Mouse (Mus musculus): ENCODE measurements around the gene Nkx6-2. TPM values are rescaled to one million over a fixed set of nuclear protein-coding genes. Genes with fewer than 3 reads are reported as not detected.

The Nkx6-2 gene
- 11.3 and 14.9 TPM in 2 replicates for polyA plus RNA-seq (2015; fragmentation: Nextera tagmentation; extraction: Ambion mirVana)

DNA sequence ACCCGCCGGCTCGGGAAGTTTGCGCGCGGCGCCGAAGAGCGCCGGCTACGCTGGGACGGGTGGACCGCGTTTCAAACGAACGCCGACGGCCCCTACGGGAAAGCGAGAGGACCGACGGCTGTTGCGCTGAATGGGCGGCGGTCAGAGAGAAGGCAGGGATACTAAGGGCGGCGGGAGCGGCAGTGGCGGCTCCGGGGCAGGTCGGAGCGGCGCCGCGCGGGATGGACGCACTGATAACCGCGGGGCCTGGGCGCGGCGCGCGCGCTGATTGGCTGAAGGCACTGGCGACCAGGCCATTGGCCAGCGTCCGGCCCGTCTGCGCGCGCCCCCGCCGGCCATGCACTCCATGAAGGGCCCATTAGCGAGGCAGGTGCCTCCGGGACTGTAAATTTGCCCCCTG lies at the start of gene Nkx6-2:
Gene Nkx6-2, minus strand, starts transcription at position 203 of the 400 bp plus-strand sequence.
- Histone ChIP-seq H3K27ac (peak within 1 kb of the TSS; percentile 48; the same call in 1 of the 2 replicates), H3K4me3 (peak within 1 kb of the TSS; percentile 37), H3K9ac (peak within 1 kb of the TSS; percentile 60), H3K9me3 (no peaks in the 10 kb centered on the region), H3K27me3 (peaks cover 100% of the 10 kb centered on the region), H3K4me1 (replicated peaks) (peaks cover 36% of the 10 kb centered on the region), H3K36me3 (peaks cover 10% of the 10 kb centered on the region; the same call in 1 of the 2 replicates), H3K4me2 (peak within 1 kb of the TSS; percentile 52)
- under 1% methylated on average over 56 of the region's 56 CpGs for WGBS
- no peak; the same call in 1 of the 2 replicates for ATAC-seq (ENCODE audit: low FRiP score)

GRCm38 (mm10) chr7:139625156-139625555 lies 42.6 kb upstream of the Nkx6-2 start:
- no peak for ATAC-seq (ENCODE audit: low FRiP score)
- Histone ChIP-seq H3K4me3 (no peak overlapping the region), H3K27me3 (peaks cover 10% of the 10 kb centered on the region; the same call in 1 of the 2 replicates), H3K4me2 (no peak overlapping the region), H3K4me1 (replicated peaks) (no peaks in the 10 kb centered on the region), H3K9ac (no peak overlapping the region), H3K36me3 (no peaks in the 10 kb centered on the region), H3K9me3 (no peaks in the 10 kb centered on the region), H3K27ac (no peak overlapping the region)
- WGBS = 86% methylated on average over 9 of the region's 9 CpGs

GRCm38 (mm10) chr7:139622568-139622967 lies 40.0 kb upstream of the Nkx6-2 start:
- ATAC-seq (ENCODE audit: low FRiP score) = no peak
- 87% methylated on average over 13 of the region's 13 CpGs for WGBS
- H3K4me2 ChIP-seq = no peak overlapping the region
- H3K9ac ChIP-seq = no peak overlapping the region
- H3K36me3 ChIP-seq = no peaks in the 10 kb centered on the region
- peaks cover 27% of the 10 kb centered on the region for H3K27me3 ChIP-seq
- H3K4me1 ChIP-seq (replicated peaks) = no peaks in the 10 kb centered on the region
- no peaks in the 10 kb centered on the region for H3K9me3 ChIP-seq
- H3K4me3 ChIP-seq = no peak overlapping the region
- H3K27ac ChIP-seq = no peak overlapping the region

DNA sequence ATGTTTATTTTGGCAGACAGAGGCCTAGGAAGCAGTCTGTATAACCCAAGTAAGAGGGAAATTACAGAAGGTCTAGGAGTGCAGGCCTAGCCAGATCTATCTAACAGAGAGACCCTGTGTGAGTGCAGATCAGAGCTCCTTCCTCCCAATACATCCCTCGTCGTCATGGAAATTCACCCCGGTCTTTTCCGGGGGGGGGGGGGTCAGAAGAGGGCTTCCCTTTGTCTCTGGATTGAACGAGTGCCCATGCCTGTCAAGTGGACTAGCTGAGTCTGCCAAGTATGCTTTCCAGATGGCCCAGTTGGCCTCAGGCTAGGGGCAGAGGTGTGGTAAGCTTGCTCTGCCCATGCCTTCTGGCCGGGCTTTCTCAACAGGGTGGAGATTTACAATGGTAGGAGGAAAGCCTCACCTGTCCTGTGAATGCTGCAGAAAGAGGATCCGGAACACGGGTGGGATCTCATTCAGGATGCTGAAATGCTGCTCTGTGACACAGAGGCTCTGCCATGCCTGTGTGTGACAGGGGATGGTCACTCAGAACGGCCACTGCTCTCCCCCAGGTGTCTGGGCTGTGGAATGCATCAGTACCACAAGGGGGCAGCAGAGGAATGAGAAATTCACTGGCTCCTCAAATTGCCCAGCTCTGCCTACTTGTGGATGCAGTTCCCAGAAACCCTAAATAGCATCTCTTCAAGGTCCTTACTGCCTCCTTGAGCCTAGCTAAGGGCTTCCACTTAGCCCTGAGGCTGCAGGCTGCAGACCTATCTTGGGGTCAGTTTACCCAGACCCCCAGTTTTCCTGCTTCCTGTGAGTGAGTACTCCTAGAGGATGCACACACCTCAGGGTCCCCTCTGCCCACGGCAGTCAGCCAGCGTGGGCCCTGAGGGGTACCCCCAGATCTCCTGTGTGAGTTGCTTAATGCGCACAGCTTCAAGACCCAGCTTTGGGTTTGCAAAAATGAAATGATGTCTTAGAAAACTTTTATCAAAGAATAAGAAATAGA lies 33.5 kb upstream of the Nkx6-2 start:
- peaks cover 61% of the 10 kb centered on the region for H3K27me3 ChIP-seq

DNA sequence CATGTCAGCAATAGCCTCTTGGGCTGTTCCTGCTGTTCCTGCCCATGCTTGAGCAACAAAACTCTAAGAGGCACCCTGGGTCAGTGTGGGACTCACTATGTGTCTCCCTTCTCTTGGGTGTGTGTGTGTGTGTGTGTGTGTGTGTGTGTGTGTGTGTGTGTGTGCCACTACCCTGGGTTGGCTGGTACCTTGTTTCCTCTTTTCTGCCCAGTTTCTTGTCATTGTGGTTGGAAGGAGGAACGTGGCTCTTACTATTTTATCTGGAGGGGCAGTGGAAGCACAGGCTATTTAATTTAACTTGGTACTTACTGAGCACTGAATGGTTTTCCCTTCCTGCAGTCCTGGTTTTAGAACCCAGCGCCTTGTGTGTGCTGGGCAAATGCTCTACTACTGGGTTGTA lies 27.7 kb upstream of the Nkx6-2 start:
- 94% methylated on average over 2 of the region's 2 CpGs for WGBS
- no peak for ATAC-seq (ENCODE audit: low FRiP score)
- no peak overlapping the region for H3K27ac ChIP-seq
- H3K4me1 ChIP-seq (replicated peaks) = 0 out of 2 replicates have a peak, but pooled peaks cover 2% of the 10 kb centered on the region
- no peak overlapping the region for H3K4me3 ChIP-seq
- no peak overlapping the region for H3K4me2 ChIP-seq
- no peaks in the 10 kb centered on the region for H3K36me3 ChIP-seq
- H3K9me3 ChIP-seq = no peaks in the 10 kb centered on the region
- H3K9ac ChIP-seq = no peak overlapping the region
- H3K27me3 ChIP-seq = peaks cover 62% of the 10 kb centered on the region

More for the DNA sequence above, 33.5 kb upstream of the Nkx6-2 start:
- Histone ChIP-seq H3K36me3 (no peaks in the 10 kb centered on the region), H3K9me3 (no peaks in the 10 kb centered on the region), H3K4me2 (no peak overlapping the region), H3K27ac (no peak overlapping the region), H3K4me3 (no peak overlapping the region), H3K4me1 (replicated peaks) (peaks cover 13% of the 10 kb centered on the region), H3K9ac (peak overlapping the region; percentile 6; the same call in 1 of the 2 replicates)
- WGBS = 45% methylated on average over 12 of the region's 12 CpGs
- ATAC-seq (ENCODE audit: low FRiP score) = peak; percentile 81

- ATAC-seq (ENCODE audit: low FRiP score) = no peak
- H3K9me3 ChIP-seq = no peaks in the 10 kb centered on the region
- H3K4me3 ChIP-seq = no peak overlapping the region
- H3K4me1 ChIP-seq (replicated peaks) = peaks cover 13% of the 10 kb centered on the region
- H3K36me3 ChIP-seq = no peaks in the 10 kb centered on the region
- WGBS = 62% methylated on average over 6 of the region's 6 CpGs
- H3K27ac ChIP-seq = no peak overlapping the region
- no peak overlapping the region for H3K4me2 ChIP-seq
- H3K27me3 ChIP-seq = peaks cover 72% of the 10 kb centered on the region
- no peak overlapping the region for H3K9ac ChIP-seq
These were observed 13.3 kb upstream of the Nkx6-2 start for GRCm38 (mm10) chr7:139595862-139596261.

GRCm38 (mm10) chr7:139595311-139595710 lies 12.7 kb upstream of the Nkx6-2 start:
- H3K9me3 ChIP-seq = no peaks in the 10 kb centered on the region
- WGBS = 50% methylated on average over 6 of the region's 6 CpGs
- H3K4me1 ChIP-seq (replicated peaks) = peaks cover 13% of the 10 kb centered on the region
- H3K36me3 ChIP-seq = no peaks in the 10 kb centered on the region
- H3K9ac ChIP-seq = no peak overlapping the region
- peak overlapping the region; percentile 30; the same call in 1 of the 2 replicates for H3K27ac ChIP-seq
- no peak overlapping the region for H3K4me3 ChIP-seq
- H3K4me2 ChIP-seq = no peak overlapping the region
- peak; percentile 63; the same call in 1 of the 2 replicates for ATAC-seq (ENCODE audit: low FRiP score)
- H3K27me3 ChIP-seq = peaks cover 72% of the 10 kb centered on the region

DNA sequence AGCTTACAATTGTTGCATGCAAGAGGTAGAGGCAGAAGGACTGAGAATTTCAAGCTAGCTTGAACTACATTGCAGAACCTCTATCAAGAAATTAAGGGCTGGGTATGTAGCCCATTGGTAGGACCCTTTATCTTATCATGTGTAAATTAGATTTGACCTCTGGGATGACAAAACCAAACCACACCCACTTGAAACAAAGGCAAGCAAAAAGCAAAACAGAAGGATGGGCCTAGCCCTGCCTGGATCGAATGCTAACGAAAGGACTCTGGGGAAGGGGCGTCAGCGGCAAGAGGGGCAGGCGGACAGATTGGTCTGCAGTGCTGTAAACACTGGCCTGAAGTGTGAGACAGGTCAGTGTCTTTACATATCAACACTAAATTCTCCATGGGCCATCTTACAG lies 8.7 kb upstream of the Nkx6-2 start:
- 89% methylated on average over 5 of the region's 5 CpGs for WGBS
- ATAC-seq (ENCODE audit: low FRiP score) = no peak
- Histone ChIP-seq H3K9me3 (no peaks in the 10 kb centered on the region), H3K4me3 (no peak overlapping the region), H3K36me3 (no peaks in the 10 kb centered on the region), H3K27ac (no peak overlapping the region), H3K4me1 (replicated peaks) (peaks cover 25% of the 10 kb centered on the region), H3K4me2 (no peak overlapping the region), H3K27me3 (peaks cover 87% of the 10 kb centered on the region), H3K9ac (no peak overlapping the region)

- ATAC-seq (ENCODE audit: low FRiP score) = no peak
- Histone ChIP-seq H3K4me1 (replicated peaks) (peaks cover 21% of the 10 kb centered on the region), H3K9ac (no peak overlapping the region), H3K4me3 (no peak overlapping the region), H3K27me3 (peaks cover 97% of the 10 kb centered on the region), H3K36me3 (no peaks in the 10 kb centered on the region), H3K9me3 (no peaks in the 10 kb centered on the region), H3K4me2 (no peak overlapping the region), H3K27ac (no peak overlapping the region)
- 39% methylated on average over 3 of the region's 3 CpGs for WGBS
These were observed 7.7 kb upstream of the Nkx6-2 start for GRCm38 (mm10) chr7:139590302-139590701.

GRCm38 (mm10) chr7:139587919-139588318 lies 5.3 kb upstream of the Nkx6-2 start:
- WGBS = 19% methylated on average over 7 of the region's 7 CpGs
- Histone ChIP-seq H3K36me3 (no peaks in the 10 kb centered on the region), H3K27ac (no peak overlapping the region), H3K4me1 (replicated peaks) (peaks cover 26% of the 10 kb centered on the region), H3K9ac (no peak overlapping the region), H3K4me2 (no peak overlapping the region), H3K4me3 (no peak overlapping the region), H3K9me3 (no peaks in the 10 kb centered on the region), H3K27me3 (peaks cover 100% of the 10 kb centered on the region)
- ATAC-seq (ENCODE audit: low FRiP score) = no peak

GRCm38 (mm10) chr7:139585183-139585821 lies 2.7 kb upstream of the Nkx6-2 start:
- 2% methylated on average over 29 of the region's 29 CpGs for WGBS
- peak overlapping the region; percentile 17; the same call in 1 of the 2 replicates for H3K4me2 ChIP-seq

More at GRCm38 (mm10) chr7:139585183-139585821, 2.7 kb upstream of the Nkx6-2 start:
- Histone ChIP-seq H3K9ac (0 out of 2 replicates have a peak overlapping the region, but pooled peaks have one; percentile 13), H3K36me3 (no peaks in the 10 kb centered on the region), H3K9me3 (no peaks in the 10 kb centered on the region), H3K27ac (no peak overlapping the region), H3K4me3 (no peak overlapping the region), H3K27me3 (peaks cover 100% of the 10 kb centered on the region), H3K4me1 (replicated peaks) (peaks cover 48% of the 10 kb centered on the region)
- no peak for ATAC-seq (ENCODE audit: low FRiP score)
